7 mouse cellular contexts compared by ENCODE assay signal in genomic region chr12:86816171-86816701, GRCm38 (mm10).
DNase-seq lines count a peak whose midpoint lies in the region; ATAC-seq and TF ChIP-seq lines count a peak whose summit lies in the region.

No protein-coding gene starts in this region.

- no peak for TF ChIP-seq POLR2A in heart, adult 2 months (IDR thresholded peaks at IDR 0.05; ENCODE audit: insufficient read depth, low read depth, low read length)

- peaks cover 13% of the 10 kb centered on the region for H3K4me1 ChIP-seq in embryonic facial prominence, embryonic 11.5 days (ENCODE audit: control insufficient read depth, insufficient read depth, low read length)
- H3K4me1 ChIP-seq in heart, adult 2 months (ENCODE audit: control insufficient read depth, insufficient read depth, low read length), result peaks cover 21% of the 10 kb centered on the region
- H3K4me1 ChIP-seq in midbrain, embryonic 14.5 days (ENCODE audit: control insufficient read depth, insufficient read depth, low read length), result peaks cover 67% of the 10 kb centered on the region

- no peaks in the 10 kb centered on the region for H3K79me2 ChIP-seq in heart, adult 2 months (replicated peaks; ENCODE audit: control insufficient read depth, insufficient read depth, low read length)

- H3K9ac ChIP-seq in embryonic facial prominence, embryonic 11.5 days (replicated peaks; ENCODE audit: low read length), result no peak overlapping the region
- H3K9ac ChIP-seq in heart, adult 2 months (ENCODE audit: low read depth, low read length), result no peak overlapping the region
- H3K9ac ChIP-seq in midbrain, embryonic 14.5 days (replicated peaks; ENCODE audit: low read length), result no peak overlapping the region

- peak; percentile 77 for ATAC-seq in embryonic facial prominence, embryonic 11.5 days (replicated peaks; ENCODE audit: insufficient number of reproducible peaks, low FRiP score, low TSS enrichment, low read depth)
- ATAC-seq in midbrain, embryonic 14.5 days (ENCODE audit: low FRiP score, low TSS enrichment), result peak; percentile 87

- peak overlapping the region; percentile 43 for H3K27ac ChIP-seq in embryonic facial prominence, embryonic 11.5 days (replicated peaks; ENCODE audit: low read depth, low read length)
- peak overlapping the region; percentile 86 for H3K27ac ChIP-seq in heart, adult 2 months
- peak overlapping the region; percentile 94 for H3K27ac ChIP-seq in midbrain, embryonic 14.5 days (replicated peaks; ENCODE audit: low read depth, low read length)

- DNase-seq in testis, postnatal 14 days (ENCODE audit: low spot score), result peak; percentile 28
- no peak for DNase-seq in testis, postnatal 10 days (ENCODE audit: low spot score)
- peak; percentile 96 for DNase-seq in embryonic facial prominence, embryonic 11.5 days (ENCODE audit: low spot score)
- peak; percentile 64 to 81 for DNase-seq in heart, adult 2 months
- peak; percentile 63 to 78 for DNase-seq in left cerebral cortex, adult 18-20 months (ENCODE audit: low spot score in 2 of 2)
- DNase-seq in midbrain, embryonic 14.5 days, result peak; percentile 94
- no peak for DNase-seq in adipocyte (ENCODE audit: low spot score)

- no peak for TF ChIP-seq CTCF in heart, adult 2 months (IDR thresholded peaks at IDR 0.05)

- 0 out of 2 replicates have a peak, but pooled peaks have one; percentile 34 for TF ChIP-seq EP300 in heart, adult 2 months (IDR thresholded peaks at IDR 0.05; ENCODE audit: insufficient read depth, low read depth, low read length)

- H3K4me3 ChIP-seq in embryonic facial prominence, embryonic 11.5 days (ENCODE audit: low read depth, low read length), result no peak overlapping the region
- no peak overlapping the region for H3K4me3 ChIP-seq in heart, adult 2 months
- H3K4me3 ChIP-seq in midbrain, embryonic 14.5 days (replicated peaks; ENCODE audit: low read depth, low read length), result no peak overlapping the region

- H3K9me3 ChIP-seq in embryonic facial prominence, embryonic 11.5 days (replicated peaks; ENCODE audit: control insufficient read depth, low read length), result no peaks in the 10 kb centered on the region
- no peaks in the 10 kb centered on the region for H3K9me3 ChIP-seq in midbrain, embryonic 14.5 days (ENCODE audit: control insufficient read depth, low read length)

- H3K36me3 ChIP-seq in embryonic facial prominence, embryonic 11.5 days (replicated peaks; ENCODE audit: control insufficient read depth, insufficient read depth, low read depth, low read length), result no peaks in the 10 kb centered on the region
- H3K36me3 ChIP-seq in heart, adult 2 months (ENCODE audit: control insufficient read depth, insufficient read depth, low read length), result no peaks in the 10 kb centered on the region; the same call in 1 of the 2 replicates
- no peaks in the 10 kb centered on the region for H3K36me3 ChIP-seq in midbrain, embryonic 14.5 days (ENCODE audit: control insufficient read depth, insufficient read depth, low read length)

- H3K27me3 ChIP-seq in embryonic facial prominence, embryonic 11.5 days (ENCODE audit: control insufficient read depth, insufficient read depth, low read length), result no peaks in the 10 kb centered on the region
- H3K27me3 ChIP-seq in heart, adult 2 months (ENCODE audit: control insufficient read depth, insufficient read depth, low read length), result no peaks in the 10 kb centered on the region
- no peaks in the 10 kb centered on the region for H3K27me3 ChIP-seq in midbrain, embryonic 14.5 days (ENCODE audit: control insufficient read depth, insufficient read depth, low read length)

- no peak overlapping the region for H3K4me2 ChIP-seq in embryonic facial prominence, embryonic 11.5 days (ENCODE audit: low read depth, low read length)
- H3K4me2 ChIP-seq in midbrain, embryonic 14.5 days (ENCODE audit: low read length), result peak overlapping the region; percentile 34

- intact Hi-C loops in heart, adult 2 months (cut with DNase I), result loop anchor here (1.0 kb wide), 1 partner anchor 15 kb away; no protein-coding TSS in a partner anchor

- 1% methylated on average over 6 of the region's 6 CpGs for WGBS in embryonic facial prominence, embryonic 11.5 days
- WGBS in heart, adult 2 months, result 14% methylated on average over 6 of the region's 6 CpGs
- WGBS in midbrain, embryonic 14.5 days, result 3% methylated on average over 6 of the region's 6 CpGs

Comparison
In these comparisons a context has a peak if more than half of its experiments do, and no peak if none do; other contexts are left out.
1. DNase-seq: peak in testis, postnatal 14 days (single experiment), embryonic facial prominence, embryonic 11.5 days (single experiment), heart, adult 2 months (2 of 2), left cerebral cortex, adult 18-20 months (2 of 2) and midbrain, embryonic 14.5 days (single experiment); none in testis, postnatal 10 days (single experiment) and adipocyte (single experiment).
2. H3K27ac ChIP-seq: peak in every context shown above with its lines; median percentile 94 in midbrain, embryonic 14.5 days; 86 in heart, adult 2 months; 43 in embryonic facial prominence, embryonic 11.5 days.